Mouse (Mus musculus) ES-E14 (cell line): ENCODE measurements at regions not wholly inside any gene's neighbourhood (a gene's known extent, or its start where the extent isn't known, plus 50 kb on each side); places are given as distances from the start of the nearest gene placed in this dataset.
A peak's percentile ranks its signal among the peaks of the same experiment; 100 is the strongest.

Experiments
- DNase-seq: peaks from one replicate; pipeline ENCODE4 v3.0.0-alpha.2; 2013; ENCODE audit warnings: low read depth, low spot score
- H3K27ac ChIP-seq: 2 replicates; pipeline ENCODE4 v1.5.1; 2012; ENCODE audit warnings: low read depth, mild to moderate bottlenecking, low read length, moderate library complexity, mixed read lengths; ENCODE audit not compliant: poor library complexity, insufficient read depth, severe bottlenecking
- H3K36me3 ChIP-seq: 2 replicates; pipeline ENCODE4 v1.6.1; 2012; ENCODE audit warnings: mild to moderate bottlenecking, low read length, moderate library complexity, mixed read lengths; ENCODE audit not compliant: control insufficient read depth, poor library complexity, insufficient read depth, severe bottlenecking
- H3K4me1 ChIP-seq, 2 experiments: fragments of 150-350 bp in 1 of 2; sonication (generic) in 1 of 2; 2 replicates each; pipeline ENCODE4 v1.6.1; 2012; ENCODE audit warnings: low read length in 2 of 2, mild to moderate bottlenecking in 1 of 2, mixed read lengths in 1 of 2; ENCODE audit not compliant: control insufficient read depth in 2 of 2, insufficient read depth in 2 of 2, poor library complexity in 1 of 2
- H3K4me3 ChIP-seq, 2 experiments: fragments of 150-350 bp in 1 of 2; sonication (generic) in 1 of 2; 2 replicates each; pipeline ENCODE4 v1.5.1; 2012; ENCODE audit warnings: low read length in 2 of 2, low read depth in 1 of 2, mild to moderate bottlenecking in 1 of 2, mixed read lengths in 1 of 2; ENCODE audit not compliant: insufficient read depth in 1 of 2, poor library complexity in 1 of 2, severe bottlenecking in 1 of 2
- H3K9ac ChIP-seq: 2 replicates; pipeline ENCODE4 v1.6.1; 2012; ENCODE audit warnings: low read depth, mild to moderate bottlenecking, low read length, mixed read lengths; ENCODE audit not compliant: poor library complexity, insufficient read depth, severe bottlenecking
- H3K9me3 ChIP-seq: fragments of 150-350 bp; sonication (generic); 2 replicates; pipeline ENCODE4 v1.6.1; 2012; ENCODE audit warnings: low read depth, mild to moderate bottlenecking, low read length; ENCODE audit not compliant: control insufficient read depth, insufficient read depth
- CHD2 ChIP-seq: IDR thresholded peaks from 2 replicates; pipeline ENCODE4 v1.6.1; 2014; ENCODE audit warnings: mild to moderate bottlenecking, low read depth, low read length, inconsistent platforms
- HCFC1 ChIP-seq: IDR thresholded peaks from 2 replicates; pipeline ENCODE4 v1.6.1; 2012; ENCODE audit warnings: low read length, inconsistent platforms, borderline replicate concordance; ENCODE audit not compliant: insufficient read depth
- MAFK ChIP-seq: IDR thresholded peaks from 2 replicates; pipeline ENCODE4 v1.6.1; 2014; ENCODE audit warnings: mild to moderate bottlenecking, low read depth, low read length, inconsistent platforms; ENCODE audit not compliant: insufficient read depth
- ZC3H11A ChIP-seq: IDR thresholded peaks from 2 replicates; pipeline ENCODE4 v1.6.1; 2012; ENCODE audit warnings: low read depth, mild to moderate bottlenecking, inconsistent platforms, low read length, borderline replicate concordance
- ZNF384 ChIP-seq: IDR thresholded peaks from 2 replicates; pipeline ENCODE4 v1.6.1; 2012; ENCODE audit warnings: low read depth, low read length, inconsistent platforms
- in situ Hi-C, 2 experiments: fragments of 600-800 bp; cut with MboI; formaldehyde crosslinking; loops; one replicate each; pipeline ENCODE4 v1.15.1; 2025; ENCODE audit warnings: low sequenced_read_pairs in 2 of 2, inconsistent platforms in 1 of 2; ENCODE audit not compliant: unreplicated experiment in 2 of 2

- Histone ChIP-seq H3K9me3 (no peaks in the 10 kb centered on the region), H3K9ac (no peak overlapping the region), H3K4me3 (no peak overlapping the region), H3K27ac (no peak overlapping the region), H3K4me1 (peaks cover 0 to 2% of the 10 kb centered on the region in 2 experiments; a peak in 1 of 4 replicates), H3K36me3 (no peaks in the 10 kb centered on the region)
- no peak for TF ChIP-seq ZNF384
- TF ChIP-seq CHD2: no peak
- no peak for TF ChIP-seq MAFK
- TF ChIP-seq HCFC1: no peak
- no peak for TF ChIP-seq ZC3H11A
- in situ Hi-C loops: no loop called here
- no peak for DNase-seq
Measured at GRCm38 (mm10) chr15:86582240-86583090, 368.2 kb downstream of the Tbc1d22a start.

- no peak overlapping the region for H3K27ac ChIP-seq
- H3K4me1 ChIP-seq: peaks cover 0 to 2% of the 10 kb centered on the region in 2 experiments; a peak in 1 of 4 replicates
- no peak overlapping the region for H3K4me3 ChIP-seq
- in situ Hi-C loops: no loop called here
- TF ChIP-seq MAFK (no peak), ZC3H11A (no peak), CHD2 (no peak), HCFC1 (no peak), ZNF384 (no peak)
- H3K9ac ChIP-seq: no peak overlapping the region
- no peaks in the 10 kb centered on the region for H3K9me3 ChIP-seq
- DNase-seq: peak; percentile 52
- no peaks in the 10 kb centered on the region for H3K36me3 ChIP-seq
Measured at GRCm38 (mm10) chr15:86585716-86586115, 371.5 kb downstream of the Tbc1d22a start.

- DNase-seq: no peak
- in situ Hi-C loops: no loop called here
- Histone ChIP-seq H3K9ac (no peak overlapping the region), H3K36me3 (no peaks in the 10 kb centered on the region), H3K27ac (no peak overlapping the region), H3K9me3 (no peaks in the 10 kb centered on the region), H3K4me1 (peaks cover 0 to 2% of the 10 kb centered on the region in 2 experiments; a peak in 1 of 4 replicates), H3K4me3 (no peak overlapping the region)
- no peak for TF ChIP-seq ZNF384
- no peak for TF ChIP-seq ZC3H11A
- no peak for TF ChIP-seq HCFC1
Measured at GRCm38 (mm10) chr15:86587209-86587608, 372.9 kb downstream of the Tbc1d22a start.

GRCm38 (mm10) chr15:86590033-86590432 is 375.8 kb downstream of the Tbc1d22a start:
- in situ Hi-C loops: no loop called here
- no peaks in the 10 kb centered on the region for H3K36me3 ChIP-seq

More at GRCm38 (mm10) chr15:86590033-86590432, 375.8 kb downstream of the Tbc1d22a start:
- no peak overlapping the region for H3K9ac ChIP-seq
- H3K4me3 ChIP-seq: no peak overlapping the region
- H3K4me1 ChIP-seq: peaks cover 0 to 2% of the 10 kb centered on the region in 2 experiments; a peak in 1 of 4 replicates
- no peak for DNase-seq
- TF ChIP-seq CHD2 (no peak), HCFC1 (no peak), ZNF384 (no peak), MAFK (no peak)
- no peaks in the 10 kb centered on the region for H3K9me3 ChIP-seq
- H3K27ac ChIP-seq: no peak overlapping the region
